Mouse (Mus musculus): ENCODE data around the gene Slit3. TPM values are rescaled to one million over a fixed set of nuclear protein-coding genes. Genes with fewer than 3 reads are reported as not detected.

Gene Slit3
- total and polyA plus RNA-seq, 3 experiments = not detected

- DNase-seq (ENCODE audit: low read depth, low spot score) = no peak
- no peaks in the 10 kb centered on the region for H3K79me2 ChIP-seq (ENCODE audit: control insufficient read depth, insufficient read depth, low read length, poor library complexity)
- no peak overlapping the region for H3K9ac ChIP-seq (ENCODE audit: control insufficient read depth, low read depth, low read length, poor library complexity, severe bottlenecking)
- no peaks in the 10 kb centered on the region for H3K27me3 ChIP-seq (ENCODE audit: control insufficient read depth in 1 of 2, insufficient read depth in 2 of 2, low read length in 2 of 2)
- H3K9me3 ChIP-seq (replicated peaks; ENCODE audit: insufficient read depth, low read length) = no peaks in the 10 kb centered on the region
- no peaks in the 10 kb centered on the region for H3K4me1 ChIP-seq (ENCODE audit: control insufficient read depth in 1 of 2, insufficient read depth in 2 of 2, low read length in 2 of 2)
- no peak overlapping the region for H3K4me3 ChIP-seq (ENCODE audit: control insufficient read depth in 1 of 2, insufficient read depth in 1 of 2, low read depth in 2 of 2, low read length in 2 of 2)
- no peak for TF ChIP-seq MAFK (IDR thresholded peaks at IDR 0.05; ENCODE audit: borderline replicate concordance, low read depth, low read length)
- no peak for TF ChIP-seq MAZ (IDR thresholded peaks at IDR 0.05; ENCODE audit: low read depth, low read length)
- no peak for TF ChIP-seq CHD2 (IDR thresholded peaks at IDR 0.05; ENCODE audit: low read length)
- no peak for TF ChIP-seq ZMIZ1 (IDR thresholded peaks at IDR 0.05; ENCODE audit: low read depth, low read length)
- no peak for TF ChIP-seq UBTF (IDR thresholded peaks at IDR 0.05; ENCODE audit: borderline replicate concordance, insufficient read depth, low read depth, low read length)
- TF ChIP-seq KAT2A (conservative IDR thresholded peaks at IDR 0.05; ENCODE audit: low read depth, low read length) = no peak
- TF ChIP-seq USF1 (IDR thresholded peaks at IDR 0.05; ENCODE audit: low read depth, low read length) = no peak
- TF ChIP-seq MYC (IDR thresholded peaks at IDR 0.05; ENCODE audit: low read depth, low read length) = no peak
- TF ChIP-seq MXI1 (IDR thresholded peaks at IDR 0.05; ENCODE audit: low read depth, low read length) = no peak
- no peak for TF ChIP-seq E2F4 (IDR thresholded peaks at IDR 0.05; ENCODE audit: borderline replicate concordance, low read depth, low read length)
- no peak for TF ChIP-seq CTCF (IDR thresholded peaks at IDR 0.05 in 2 of 3, conservative IDR thresholded peaks at IDR 0.05 in 1 of 3; ENCODE audit: control insufficient read depth in 1 of 3, insufficient read depth in 1 of 3, low read depth in 2 of 3, low read length in 3 of 3, poor library complexity in 1 of 3, severe bottlenecking in 1 of 3)
- no peak for TF ChIP-seq POLR2A (IDR thresholded peaks at IDR 0.05; ENCODE audit: control insufficient read depth in 1 of 2, insufficient read depth in 1 of 2, low read depth in 1 of 2, low read length in 2 of 2, poor library complexity in 1 of 2)
- TF ChIP-seq POLR2AphosphoS5 (IDR thresholded peaks at IDR 0.05; ENCODE audit: borderline replicate concordance, low read depth, low read length) = no peak
- TF ChIP-seq ZKSCAN1 (IDR thresholded peaks at IDR 0.05; ENCODE audit: low read depth, low read length) = no peak
- no peak for TF ChIP-seq POLR2AphosphoS2 (IDR thresholded peaks at IDR 0.05; ENCODE audit: low read length)
- TF ChIP-seq MEF2A (IDR thresholded peaks at IDR 0.05; ENCODE audit: extremely low read depth, insufficient replicate concordance, low read depth, low read length, poor library complexity, severe bottlenecking) = no peak
- TF ChIP-seq TAL1 (IDR thresholded peaks at IDR 0.05; ENCODE audit: low read length) = no peak
- TF ChIP-seq NELFE (IDR thresholded peaks at IDR 0.05; ENCODE audit: low read depth, low read length) = no peak
- no peak for TF ChIP-seq ELF1 (IDR thresholded peaks at IDR 0.05; ENCODE audit: low read depth, low read length)
- no peaks in the 10 kb centered on the region for H3K36me3 ChIP-seq (ENCODE audit: control insufficient read depth in 1 of 2, insufficient read depth in 2 of 2, low read length in 2 of 2)
- no peak overlapping the region for H3K27ac ChIP-seq (ENCODE audit: control insufficient read depth, low read depth, low read length)
Measured at GRCm38 (mm10) chr11:35417911-35418552, 297.0 kb downstream of the Slit3 start.

- Histone ChIP-seq H3K36me3 (ENCODE audit: control insufficient read depth in 1 of 2, insufficient read depth in 2 of 2, low read length in 2 of 2) (no peaks in the 10 kb centered on the region), H3K27ac (ENCODE audit: control insufficient read depth, low read depth, low read length) (no peak overlapping the region), H3K4me3 (ENCODE audit: control insufficient read depth in 1 of 2, insufficient read depth in 1 of 2, low read depth in 2 of 2, low read length in 2 of 2) (no peak overlapping the region), H3K79me2 (ENCODE audit: control insufficient read depth, insufficient read depth, low read length, poor library complexity) (no peaks in the 10 kb centered on the region), H3K9me3 (replicated peaks; ENCODE audit: insufficient read depth, low read length) (no peaks in the 10 kb centered on the region), H3K4me1 (ENCODE audit: control insufficient read depth in 1 of 2, insufficient read depth in 2 of 2, low read length in 2 of 2) (no peaks in the 10 kb centered on the region), H3K27me3 (ENCODE audit: control insufficient read depth in 1 of 2, insufficient read depth in 2 of 2, low read length in 2 of 2) (no peaks in the 10 kb centered on the region), H3K9ac (ENCODE audit: control insufficient read depth, low read depth, low read length, poor library complexity, severe bottlenecking) (no peak overlapping the region)
- DNase-seq (ENCODE audit: low read depth, low spot score) = no peak
- TF ChIP-seq GABPA (IDR thresholded peaks at IDR 0.05; ENCODE audit: low read depth, low read length) (no peak), TCF12 (IDR thresholded peaks at IDR 0.05; ENCODE audit: low read depth, low read length) (no peak), CHD2 (IDR thresholded peaks at IDR 0.05; ENCODE audit: low read length) (no peak), MYB (IDR thresholded peaks at IDR 0.05; ENCODE audit: low read depth, low read length) (no peak), EP300 (IDR thresholded peaks at IDR 0.05; ENCODE audit: low read depth in 1 of 2, low read length in 2 of 2) (no peak), UBTF (IDR thresholded peaks at IDR 0.05; ENCODE audit: borderline replicate concordance, insufficient read depth, low read depth, low read length) (no peak), ETS1 (IDR thresholded peaks at IDR 0.05; ENCODE audit: low read depth, low read length) (no peak), HCFC1 (IDR thresholded peaks at IDR 0.05; ENCODE audit: low read depth, low read length) (no peak), ZNF384 (IDR thresholded peaks at IDR 0.05; ENCODE audit: low read depth, low read length) (no peak), BHLHE40 (IDR thresholded peaks at IDR 0.05; ENCODE audit: borderline replicate concordance, low read depth, low read length) (no peak)
Measured at GRCm38 (mm10) chr11:35419013-35419412, 298.0 kb downstream of the Slit3 start.

Data from MEL (cell line).